Mouse (Mus musculus) MEL (cell line): ENCODE data around the gene Trip13. TPM values are rescaled to one million over a fixed set of nuclear protein-coding genes. Genes with fewer than 3 reads are reported as not detected.

ENCODE experiments used
- DNase-seq: peaks from one replicate; pipeline ENCODE4 v3.0.0; 2011; ENCODE audit warnings: low read depth, low spot score
- H3K27ac ChIP-seq: 2 replicates; pipeline ENCODE4 v1.5.1; 2012; ENCODE audit warnings: low read depth, mild to moderate bottlenecking, control low read depth, low read length, moderate library complexity; ENCODE audit not compliant: control insufficient read depth
- H3K27me3 ChIP-seq, 2 experiments: fragments of 150-350 bp in 1 of 2; sonication (generic) in 1 of 2; 2 replicates each; pipeline ENCODE4 v1.6.1; 2012; ENCODE audit warnings: low read length in 2 of 2, mild to moderate bottlenecking in 2 of 2, improper control_type of control experiment in 1 of 2, moderate library complexity in 1 of 2; ENCODE audit not compliant: insufficient read depth in 2 of 2, control insufficient read depth in 1 of 2
- H3K36me3 ChIP-seq, 2 experiments: 2 replicates each; pipeline ENCODE4 v1.6.1; 2012 to 2014; ENCODE audit warnings: low read length in 2 of 2, improper control_type of control experiment in 1 of 2, inconsistent platforms in 1 of 2, mild to moderate bottlenecking in 1 of 2; ENCODE audit not compliant: insufficient read depth in 2 of 2, control insufficient read depth in 1 of 2
- H3K4me1 ChIP-seq, 2 experiments: fragments of 150-350 bp in 1 of 2; sonication (generic) in 1 of 2; 2 replicates each; pipeline ENCODE4 v1.6.1; 2012; ENCODE audit warnings: low read length in 2 of 2, improper control_type of control experiment in 1 of 2, mild to moderate bottlenecking in 1 of 2; ENCODE audit not compliant: insufficient read depth in 2 of 2, control insufficient read depth in 1 of 2
- H3K4me3 ChIP-seq, 2 experiments: fragments of 150-350 bp in 1 of 2; sonication (generic) in 1 of 2; 2 replicates each; pipeline ENCODE4 v1.5.1; 2012; ENCODE audit warnings: low read depth in 2 of 2, low read length in 2 of 2, mild to moderate bottlenecking in 2 of 2, moderate library complexity in 2 of 2, control low read depth in 1 of 2, improper control_type of control experiment in 1 of 2; ENCODE audit not compliant: control insufficient read depth in 1 of 2, insufficient read depth in 1 of 2
- H3K79me2 ChIP-seq: 2 replicates; pipeline ENCODE4 v1.6.1; 2012; ENCODE audit warnings: mild to moderate bottlenecking, low read length, moderate library complexity; ENCODE audit not compliant: control insufficient read depth, poor library complexity, insufficient read depth
- H3K9ac ChIP-seq: 2 replicates; pipeline ENCODE4 v1.6.1; 2012; ENCODE audit warnings: low read depth, mild to moderate bottlenecking, control low read depth, low read length, moderate library complexity; ENCODE audit not compliant: control insufficient read depth, poor library complexity, severe bottlenecking
- H3K9me3 ChIP-seq: fragments of 150-350 bp; sonication (generic); replicated peaks from 2 replicates; pipeline ENCODE4 v1.6.1; 2012; ENCODE audit warnings: mild to moderate bottlenecking, low read length, improper control_type of control experiment, moderate library complexity; ENCODE audit not compliant: insufficient read depth
- BHLHE40 ChIP-seq: IDR thresholded peaks from 2 replicates; pipeline ENCODE4 v1.6.1; 2012; ENCODE audit warnings: low read depth, mild to moderate bottlenecking, inconsistent platforms, low read length, improper control_type of control experiment, borderline replicate concordance
- CHD1 ChIP-seq: IDR thresholded peaks from 2 replicates; pipeline ENCODE4 v1.6.1; 2012; ENCODE audit warnings: low read depth, mild to moderate bottlenecking, inconsistent platforms, low read length, improper control_type of control experiment
- CTCF ChIP-seq, 3 experiments: IDR thresholded peaks in 2 of 3; conservative IDR thresholded peaks in 1 of 3; 2 replicates each; pipeline ENCODE4 v1.5.1; 2011 to 2012; ENCODE audit warnings: low read length in 3 of 3, low read depth in 2 of 3, mild to moderate bottlenecking in 2 of 3, improper control_type of control experiment in 1 of 3, inconsistent platforms in 1 of 3, mixed read lengths in 1 of 3, moderate library complexity in 1 of 3; ENCODE audit not compliant: control insufficient read depth in 1 of 3, insufficient read depth in 1 of 3, poor library complexity in 1 of 3, severe bottlenecking in 1 of 3
- E2F4 ChIP-seq: IDR thresholded peaks from 2 replicates; pipeline ENCODE4 v1.6.1; 2011; ENCODE audit warnings: low read depth, low read length, improper control_type of control experiment, borderline replicate concordance
- ETS1 ChIP-seq: IDR thresholded peaks from 2 replicates; pipeline ENCODE4 v1.6.1; 2012; ENCODE audit warnings: low read depth, mild to moderate bottlenecking, inconsistent platforms, low read length, improper control_type of control experiment, moderate library complexity
- KAT2A ChIP-seq: conservative IDR thresholded peaks from 2 replicates; pipeline ENCODE4 v1.6.1; 2012; ENCODE audit warnings: low read depth, low read length, improper control_type of control experiment, inconsistent platforms
- MAZ ChIP-seq: IDR thresholded peaks from 2 replicates; pipeline ENCODE4 v1.6.1; 2012; ENCODE audit warnings: low read depth, mild to moderate bottlenecking, inconsistent platforms, low read length, improper control_type of control experiment
- MEF2A ChIP-seq: IDR thresholded peaks from 2 replicates; pipeline ENCODE4 v1.6.1; 2014; ENCODE audit warnings: low read depth, mild to moderate bottlenecking, inconsistent platforms, low read length, improper control_type of control experiment; ENCODE audit not compliant: poor library complexity, insufficient replicate concordance, severe bottlenecking; ENCODE audit errors: extremely low read depth
- MYB ChIP-seq: IDR thresholded peaks from 2 replicates; pipeline ENCODE4 v1.6.1; 2011; ENCODE audit warnings: mild to moderate bottlenecking, low read depth, low read length, improper control_type of control experiment
- NELFE ChIP-seq: IDR thresholded peaks from 2 replicates; pipeline ENCODE4 v1.6.1; 2011; ENCODE audit warnings: low read depth, low read length, improper control_type of control experiment
- POLR2A ChIP-seq, 2 experiments: IDR thresholded peaks; 2 replicates each; pipeline ENCODE4 v1.6.1; 2011 to 2012; ENCODE audit warnings: low read length in 2 of 2, mild to moderate bottlenecking in 2 of 2, control low read depth in 1 of 2, improper control_type of control experiment in 1 of 2, low read depth in 1 of 2, moderate library complexity in 1 of 2; ENCODE audit not compliant: control insufficient read depth in 1 of 2, insufficient read depth in 1 of 2, poor library complexity in 1 of 2
- POLR2AphosphoS2 ChIP-seq: IDR thresholded peaks from 2 replicates; pipeline ENCODE4 v1.6.1; 2011; ENCODE audit warnings: low read length, improper control_type of control experiment
- POLR2AphosphoS5 ChIP-seq: IDR thresholded peaks from 2 replicates; pipeline ENCODE4 v1.6.1; 2012; ENCODE audit warnings: low read depth, borderline replicate concordance, mild to moderate bottlenecking, inconsistent platforms, low read length, moderate library complexity, mixed read lengths
- RAD21 ChIP-seq: IDR thresholded peaks from 2 replicates; pipeline ENCODE4 v1.6.1; 2011; ENCODE audit warnings: mild to moderate bottlenecking, low read depth, low read length, improper control_type of control experiment
- RCOR1 ChIP-seq: IDR thresholded peaks from 2 replicates; pipeline ENCODE4 v1.6.1; 2012; ENCODE audit warnings: low read depth, mild to moderate bottlenecking, inconsistent platforms, low read length, improper control_type of control experiment
- SIN3A ChIP-seq: IDR thresholded peaks from 2 replicates; pipeline ENCODE4 v1.6.1; 2012; ENCODE audit warnings: low read length, improper control_type of control experiment, inconsistent platforms
- SMC3 ChIP-seq: IDR thresholded peaks from 2 replicates; pipeline ENCODE4 v1.6.1; 2011; ENCODE audit warnings: low read depth, low read length, improper control_type of control experiment
- TAL1 ChIP-seq: IDR thresholded peaks from 2 replicates; pipeline ENCODE4 v1.6.1; 2012; ENCODE audit warnings: mild to moderate bottlenecking, inconsistent platforms, low read length, moderate library complexity, mixed read lengths
- TBP ChIP-seq: IDR thresholded peaks from 2 replicates; pipeline ENCODE4 v1.8.0; 2011; ENCODE audit warnings: low read depth, low read length, improper control_type of control experiment
- TCF12 ChIP-seq: IDR thresholded peaks from 2 replicates; pipeline ENCODE4 v1.6.1; 2014; ENCODE audit warnings: low read depth, mild to moderate bottlenecking, inconsistent platforms, low read length, improper control_type of control experiment, moderate library complexity
- USF2 ChIP-seq, 2 experiments: IDR thresholded peaks; 2 replicates each; pipeline ENCODE4 v1.6.1; 2011 to 2012; ENCODE audit warnings: improper control_type of control experiment in 2 of 2, low read length in 2 of 2, borderline replicate concordance in 1 of 2, inconsistent platforms in 1 of 2, low read depth in 1 of 2, mild to moderate bottlenecking in 1 of 2; ENCODE audit not compliant: insufficient read depth in 1 of 2
- polyA plus RNA-seq, 2 experiments: library from polyadenylated mRNA; stranded (reverse) in 1 of 2; unstranded in 1 of 2; fragments of >175 nt in 1 of 2; fragments of >200 nt in 1 of 2; gene quantifications; 2 replicates each; pipeline versions ENCODE4 v1.2.1 to v1.2.4; 2012; ENCODE audit warnings: low replicate concordance in 2 of 2, low read depth in 1 of 2; ENCODE audit not compliant: insufficient read length in 2 of 2, insufficient read depth in 1 of 2, missing spikeins in 1 of 2
- total RNA-seq: library from RNA; depleted of rRNA; stranded (reverse); fragments of 300-350 nt; gene quantifications from 2 replicates; pipeline ENCODE4 v1.2.3, GENCODE M21; 2012

The Trip13 gene
- total and polyA plus RNA-seq, 3 experiments: 48.9 to 55.3 TPM; not detected in 1

- no peaks in the 10 kb centered on the region for H3K9me3 ChIP-seq
- H3K36me3 ChIP-seq: no peaks in the 10 kb centered on the region; a peak in 1 of 4 replicates
- 0 out of 6 replicates have a peak, but pooled peaks of 1 of the 3 experiments have one; percentile 1 for TF ChIP-seq CTCF (IDR thresholded peaks at IDR 0.05 in 2 of 3, conservative IDR thresholded peaks at IDR 0.05 in 1 of 3; ENCODE audit: control insufficient read depth in 1 of 3, insufficient read depth in 1 of 3, low read depth in 2 of 3, low read length in 3 of 3, poor library complexity in 1 of 3, severe bottlenecking in 1 of 3)
- TF ChIP-seq RAD21: no peak
- no peak for TF ChIP-seq TBP
- DNase-seq: no peak
- no peaks in the 10 kb centered on the region for H3K79me2 ChIP-seq
- no peaks in the 10 kb centered on the region for H3K27me3 ChIP-seq
- H3K9ac ChIP-seq: no peak overlapping the region
- no peak overlapping the region for H3K27ac ChIP-seq
- no peak overlapping the region for H3K4me3 ChIP-seq
- H3K4me1 ChIP-seq: no peaks in the 10 kb centered on the region
These were observed 23.6 kb upstream of the Trip13 start for GRCm38 (mm10) chr13:73961177-73961576.

- TF ChIP-seq RCOR1 (no peak), POLR2AphosphoS2 (no peak), MEF2A (no peak), CHD1 (no peak), SMC3 (no peak), MAZ (no peak), KAT2A (no peak), RAD21 (no peak), TCF12 (no peak), POLR2A (IDR thresholded peaks at IDR 0.05; ENCODE audit: control insufficient read depth in 1 of 2, insufficient read depth in 1 of 2, low read depth in 1 of 2, low read length in 2 of 2, poor library complexity in 1 of 2) (no peak), BHLHE40 (no peak), POLR2AphosphoS5 (no peak), E2F4 (no peak), USF2 (IDR thresholded peaks at IDR 0.05; ENCODE audit: borderline replicate concordance in 1 of 2, insufficient read depth in 1 of 2, low read depth in 1 of 2, low read length in 2 of 2) (no peak), SIN3A (no peak), MYB (no peak), TAL1 (no peak), NELFE (no peak), ETS1 (no peak)
- TF ChIP-seq, all 39 proteins: peak for 0
- Histone ChIP-seq H3K4me1 (no peaks in the 10 kb centered on the region), H3K79me2 (no peaks in the 10 kb centered on the region), H3K4me3 (no peak overlapping the region), H3K27me3 (no peaks in the 10 kb centered on the region), H3K9me3 (no peaks in the 10 kb centered on the region), H3K27ac (no peak overlapping the region), H3K36me3 (no peaks in the 10 kb centered on the region; a peak in 1 of 4 replicates), H3K9ac (no peak overlapping the region)
- no peak for DNase-seq
These were observed 22.6 kb upstream of the Trip13 start for GRCm38 (mm10) chr13:73960117-73960652.
